Mouse (Mus musculus) lung, embryonic 14.5 days (tissue): ENCODE results near the gene Map4k2. TPM values are rescaled to one million over a fixed set of nuclear protein-coding genes. Genes with fewer than 3 reads are reported as not detected.
"Not testable (repeated sequence)": the region's sequence is repeated elsewhere in the genome, so short reads cannot be mapped to it uniquely, and the experiment has no call there.

Experiments
- ATAC-seq: fragments of 200-750 bp; cut with Nextera tagmentation; 2 replicates; pipeline ENCODE4 v1.8.0; 2017; ENCODE audit warnings: mild to moderate bottlenecking, moderate TSS enrichment, moderate library complexity; ENCODE audit not compliant: insufficient read depth
- DNase-seq: peaks from one replicate; pipeline ENCODE4 v3.0.0-alpha.2; 2015
- H3K27ac ChIP-seq: fragments of 300-500 bp; sonication (generic); 2 replicates; pipeline ENCODE4 v1.5.1; 2014; ENCODE audit warnings: low read depth, mild to moderate bottlenecking, moderate library complexity
- H3K27me3 ChIP-seq: fragments of 300-500 bp; sonication (generic); 2 replicates; pipeline ENCODE4 v1.6.1; 2014; ENCODE audit warnings: low read length, control low read depth; ENCODE audit not compliant: insufficient read depth
- H3K36me3 ChIP-seq: fragments of 300-500 bp; sonication (generic); 2 replicates; pipeline ENCODE4 v1.6.1; 2014; ENCODE audit warnings: control low read depth; ENCODE audit not compliant: insufficient read depth
- H3K4me1 ChIP-seq: fragments of 300-500 bp; sonication (generic); 2 replicates; pipeline ENCODE4 v1.6.1; 2014; ENCODE audit warnings: antibody characterized with exemption, control low read depth; ENCODE audit not compliant: insufficient read depth
- H3K4me2 ChIP-seq: fragments of 300-500 bp; sonication (generic); 2 replicates; pipeline ENCODE4 v1.6.1; 2014; ENCODE audit warnings: mild to moderate bottlenecking
- H3K4me3 ChIP-seq: fragments of 300-500 bp; sonication (generic); 2 replicates; pipeline ENCODE4 v1.5.1; 2014; ENCODE audit warnings: low read depth, low read length
- H3K9ac ChIP-seq: fragments of 300-500 bp; sonication (generic); 2 replicates; pipeline ENCODE4 v1.6.1; 2014
- H3K9me3 ChIP-seq: fragments of 300-500 bp; sonication (generic); 2 replicates; pipeline ENCODE4 v1.6.1; 2016; ENCODE audit warnings: low read depth, low read length, control low read depth
- CTCF ChIP-seq: IDR thresholded peaks from 2 replicates; pipeline ENCODE4 v1.5.1; 2016; ENCODE audit warnings: antibody characterized with exemption, low read depth
- WGBS: fragments of 180-500 bp; shearing (Covaris S2); extraction: QIAGEN DNeasy Blood & Tissue Kit; methylation state at CpG from one replicate; pipeline ENCODE4 v1.1.7; 2014; 5-methylcytosine and 5-hydroxymethylcytosine counted together
- polyA plus RNA-seq: library from polyadenylated mRNA; unstranded; fragments of >200 nt; fragmentation: Nextera tagmentation; extraction: Ambion mirVana; gene quantifications from 2 replicates; pipeline ENCODE4 v1.2.1, GENCODE M21; 2014

Gene Map4k2
- polyA plus RNA-seq, 1 experiment from 2014 or later = 22.2 TPM

GRCm38 (mm10) chr19:6306137-6306551 is 34.8 kb upstream of the Map4k2 start, which contains the start of gene Cdc42bpg:
Gene Cdc42bpg (plus strand): TSS chr19:6306456.
- WGBS = under 1% methylated on average over 37 of the region's 38 CpGs
- peak within 1 kb of the TSS; percentile 62 for H3K4me3 ChIP-seq
- peak; percentile 87 for DNase-seq
- no peaks in the 10 kb centered on the region for H3K9me3 ChIP-seq
- no peaks in the 10 kb centered on the region for H3K27me3 ChIP-seq
- peak; percentile 81 for ATAC-seq
- no peak for TF ChIP-seq CTCF
- peak within 1 kb of the TSS; percentile 54 for H3K9ac ChIP-seq
- H3K27ac ChIP-seq = peak within 1 kb of the TSS; percentile 76
- peaks cover 12% of the 10 kb centered on the region for H3K36me3 ChIP-seq
- no peaks in the 10 kb centered on the region for H3K4me1 ChIP-seq
- H3K4me2 ChIP-seq = peak within 1 kb of the TSS; percentile 75

GRCm38 (mm10) chr19:6306586-6306985 is 34.3 kb upstream of the Map4k2 start:
- H3K4me3 ChIP-seq = peak overlapping the region; percentile 62
- ATAC-seq = peak; percentile 66

GRCm38 (mm10) chr19:6307733-6308531 is 33.0 kb upstream of the Map4k2 start:
- H3K4me2 ChIP-seq = peak overlapping the region; percentile 75; the same call in 1 of the 2 replicates
- H3K4me3 ChIP-seq = peak overlapping the region; percentile 62; the same call in 1 of the 2 replicates
- ATAC-seq (no peak), DNase-seq (no peak)
- peak overlapping the region; percentile 24; the same call in 1 of the 2 replicates for H3K27ac ChIP-seq
- H3K9me3 ChIP-seq = no peaks in the 10 kb centered on the region
- 58% methylated on average over 9 of the region's 9 CpGs for WGBS
- no peaks in the 10 kb centered on the region for H3K27me3 ChIP-seq
- H3K36me3 ChIP-seq = peaks cover 20% of the 10 kb centered on the region
- no peak for TF ChIP-seq CTCF
- H3K4me1 ChIP-seq = no peaks in the 10 kb centered on the region
- H3K9ac ChIP-seq = no peak overlapping the region

More at GRCm38 (mm10) chr19:6306586-6306985, 34.3 kb upstream of the Map4k2 start:
- peak; percentile 89 for DNase-seq
- Histone ChIP-seq H3K27me3 (no peaks in the 10 kb centered on the region), H3K27ac (peak overlapping the region; percentile 76), H3K9ac (peak overlapping the region; percentile 54), H3K4me1 (no peaks in the 10 kb centered on the region), H3K9me3 (no peaks in the 10 kb centered on the region), H3K4me2 (peak overlapping the region; percentile 75), H3K36me3 (peaks cover 15% of the 10 kb centered on the region)
- TF ChIP-seq CTCF = peak; percentile 84
- under 1% methylated on average over 30 of the region's 34 CpGs for WGBS

GRCm38 (mm10) chr19:6310181-6310580 is 30.8 kb upstream of the Map4k2 start:
- no peak overlapping the region for H3K4me2 ChIP-seq
- no peak for DNase-seq
- H3K9me3 ChIP-seq = no peaks in the 10 kb centered on the region
- H3K27me3 ChIP-seq = no peaks in the 10 kb centered on the region
- no peak for ATAC-seq
- peaks cover 35% of the 10 kb centered on the region for H3K36me3 ChIP-seq
- H3K27ac ChIP-seq = no peak overlapping the region
- H3K9ac ChIP-seq = no peak overlapping the region
- H3K4me1 ChIP-seq = no peaks in the 10 kb centered on the region
- no peak for TF ChIP-seq CTCF
- 92% methylated on average over 5 of the region's 5 CpGs for WGBS
- H3K4me3 ChIP-seq = no peak overlapping the region

GRCm38 (mm10) chr19:6311783-6312182 is 29.2 kb upstream of the Map4k2 start:
- DNase-seq, H3K27ac ChIP-seq, H3K4me2 ChIP-seq, H3K27me3 ChIP-seq, H3K4me1 ChIP-seq, ATAC-seq, H3K9me3 ChIP-seq, H3K4me3 ChIP-seq, H3K9ac ChIP-seq: not testable (repeated sequence)
- 82% methylated on average over 3 of the region's 3 CpGs for WGBS
- peaks cover 50% of the 10 kb centered on the region for H3K36me3 ChIP-seq

- Histone ChIP-seq H3K4me1 (no peaks in the 10 kb centered on the region), H3K9ac (no peak overlapping the region), H3K9me3 (no peaks in the 10 kb centered on the region), H3K36me3 (peaks cover 70% of the 10 kb centered on the region), H3K4me3 (no peak overlapping the region), H3K27me3 (no peaks in the 10 kb centered on the region), H3K27ac (no peak overlapping the region), H3K4me2 (no peak overlapping the region)
- no peak for ATAC-seq
- DNase-seq = no peak
- WGBS = 80% methylated on average over 8 of the region's 8 CpGs
- TF ChIP-seq CTCF = no peak
These were observed 27.1 kb upstream of the Map4k2 start for GRCm38 (mm10) chr19:6313796-6314195.

GRCm38 (mm10) chr19:6314513-6314912 is 26.4 kb upstream of the Map4k2 start:
- no peak overlapping the region for H3K9ac ChIP-seq
- no peaks in the 10 kb centered on the region for H3K9me3 ChIP-seq
- no peak for ATAC-seq
- no peak overlapping the region for H3K4me3 ChIP-seq
- DNase-seq = no peak
- no peak overlapping the region for H3K27ac ChIP-seq
- no peak for TF ChIP-seq CTCF
- 58% methylated on average over 8 of the region's 8 CpGs for WGBS
- H3K4me1 ChIP-seq = no peaks in the 10 kb centered on the region
- no peak overlapping the region for H3K4me2 ChIP-seq
- H3K36me3 ChIP-seq = peaks cover 77% of the 10 kb centered on the region
- no peaks in the 10 kb centered on the region for H3K27me3 ChIP-seq
